Mouse (Mus musculus): ENCODE measurements around the gene Zfp598. TPM values are rescaled to one million over a fixed set of nuclear protein-coding genes. Genes with fewer than 3 reads are reported as not detected.

The Zfp598 gene
- polyA plus RNA-seq, 1 experiment from 2014 or later = 9.5 TPM

DNA sequence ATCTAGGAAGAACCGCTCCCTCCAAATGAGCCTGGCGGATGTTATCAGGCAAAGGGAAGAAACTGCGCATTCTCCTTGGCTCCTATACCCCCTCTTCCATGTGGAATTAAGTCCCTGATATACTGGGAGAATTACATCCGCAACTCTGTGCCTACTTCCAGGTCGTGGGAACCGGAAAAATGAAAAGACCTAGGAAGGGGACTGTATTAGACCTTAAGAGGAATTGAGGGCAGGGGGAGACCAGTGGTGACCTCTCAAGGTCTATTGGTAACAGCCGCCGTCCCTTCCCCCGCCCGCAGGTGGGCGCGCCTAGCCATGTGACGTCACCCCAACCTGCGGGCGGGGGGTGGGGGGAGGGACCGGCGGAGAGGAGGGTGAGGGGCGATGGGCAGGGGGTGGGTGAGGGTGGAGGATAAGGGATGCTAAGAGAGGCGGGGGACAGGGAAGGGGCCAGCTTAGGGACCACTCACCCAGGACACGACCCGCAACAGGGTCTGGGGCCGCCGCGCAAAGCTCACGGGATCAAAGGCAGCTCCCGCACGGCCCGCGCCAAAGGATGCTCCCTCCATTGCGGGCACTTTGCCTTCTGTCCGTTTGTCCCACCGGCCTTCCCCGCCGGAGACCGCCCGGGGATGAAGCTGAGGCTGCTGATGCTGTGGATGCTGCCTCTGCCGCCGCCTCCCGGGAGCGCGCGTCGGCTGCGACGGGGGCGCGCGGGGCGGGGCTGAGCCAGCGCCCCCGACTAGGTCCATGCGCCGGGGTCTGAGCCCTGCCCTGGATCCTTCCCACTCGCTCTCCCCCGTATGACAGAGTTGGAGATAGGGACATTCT lies 20.0 kb downstream of the Zfp598 start, which contains the start of gene Syngr3:
Gene Syngr3, minus strand, starts transcription at position 705 of the 831 bp plus-strand sequence.
- Histone ChIP-seq H3K27me3 (peaks cover 62% of the 10 kb centered on the region), H3K27ac (no peak within 1 kb of the TSS), H3K9me3 (replicated peaks) (no peaks in the 10 kb centered on the region), H3K36me3 (peaks cover 19% of the 10 kb centered on the region), H3K4me3 (replicated peaks) (peak within 1 kb of the TSS; percentile 48), H3K4me2 (peak within 1 kb of the TSS; percentile 62), H3K9ac (peak within 1 kb of the TSS; percentile 33; the same call in 1 of the 2 replicates), H3K4me1 (replicated peaks) (peaks cover 38% of the 10 kb centered on the region)
- ATAC-seq (ENCODE audit: low read depth) (no peak), DNase-seq (no peak)
- 2% methylated on average over 55 of the region's 55 CpGs for WGBS (ENCODE audit: insufficient replicate concordance)

DNA sequence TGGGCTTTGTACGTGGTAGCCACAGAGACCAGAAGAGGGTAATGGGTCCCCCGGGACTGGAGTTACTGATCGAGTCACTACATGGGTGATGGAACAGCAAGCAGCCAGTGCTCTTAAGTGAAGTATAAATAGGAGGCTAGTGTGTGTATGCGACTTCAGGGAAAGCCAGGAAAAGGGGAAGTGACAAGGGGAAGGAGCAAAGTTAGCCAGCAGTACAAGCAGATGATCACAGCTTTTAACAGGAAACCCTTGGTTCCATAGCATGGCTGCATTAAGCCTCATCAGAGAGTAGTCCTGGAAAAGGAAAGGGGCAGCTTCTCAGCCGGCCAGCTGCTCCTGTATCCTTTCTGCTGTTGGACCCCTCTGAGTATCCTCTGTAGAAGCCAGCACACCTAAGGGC lies 22.9 kb downstream of the Zfp598 start:
- Histone ChIP-seq H3K27me3 (peaks cover 49% of the 10 kb centered on the region), H3K4me1 (replicated peaks) (peaks cover 50% of the 10 kb centered on the region), H3K4me2 (no peak overlapping the region), H3K9ac (no peak overlapping the region), H3K36me3 (peaks cover 19% of the 10 kb centered on the region), H3K4me3 (replicated peaks) (no peak overlapping the region), H3K9me3 (replicated peaks) (no peaks in the 10 kb centered on the region), H3K27ac (no peak overlapping the region)
- DNase-seq (no peak), ATAC-seq (ENCODE audit: low read depth) (no peak)
- 52% methylated on average over 5 of the region's 5 CpGs for WGBS (ENCODE audit: insufficient replicate concordance)

- Histone ChIP-seq H3K9me3 (replicated peaks) (no peaks in the 10 kb centered on the region), H3K27me3 (peaks cover 18% of the 10 kb centered on the region), H3K4me3 (replicated peaks) (peak overlapping the region; percentile 84), H3K36me3 (peaks cover 30% of the 10 kb centered on the region), H3K9ac (peak overlapping the region; percentile 90), H3K4me2 (peak overlapping the region; percentile 96), H3K4me1 (replicated peaks) (peaks cover 40% of the 10 kb centered on the region), H3K27ac (peak overlapping the region; percentile 88)
- WGBS (ENCODE audit: insufficient replicate concordance) = 6% methylated on average over 49 of the region's 51 CpGs
- ATAC-seq (ENCODE audit: low read depth) = no peak
- no peak for DNase-seq
Observed at GRCm38 (mm10) chr17:24695326-24696010, 26.0 kb downstream of the Zfp598 start.

- Histone ChIP-seq H3K9me3 (replicated peaks) (no peaks in the 10 kb centered on the region), H3K4me1 (replicated peaks) (peaks cover 40% of the 10 kb centered on the region), H3K4me3 (replicated peaks) (peak within 1 kb of the TSS; percentile 84), H3K9ac (peak within 1 kb of the TSS; percentile 90), H3K36me3 (peaks cover 37% of the 10 kb centered on the region), H3K27me3 (peaks cover 11% of the 10 kb centered on the region), H3K27ac (peak within 1 kb of the TSS; percentile 88), H3K4me2 (peak within 1 kb of the TSS; percentile 96)
- under 1% methylated on average over 72 of the region's 76 CpGs for WGBS (ENCODE audit: insufficient replicate concordance)
- ATAC-seq (ENCODE audit: low read depth) = peak; percentile 94
- peak; percentile 86 for DNase-seq
Observed at GRCm38 (mm10) chr17:24696011-24696697, 26.7 kb downstream of the Zfp598 start, which contains the start of the genes Gfer and Noxo1. Gfer (minus strand) TSS chr17:24696156. Noxo1 (plus strand) TSS chr17:24696234.

DNA sequence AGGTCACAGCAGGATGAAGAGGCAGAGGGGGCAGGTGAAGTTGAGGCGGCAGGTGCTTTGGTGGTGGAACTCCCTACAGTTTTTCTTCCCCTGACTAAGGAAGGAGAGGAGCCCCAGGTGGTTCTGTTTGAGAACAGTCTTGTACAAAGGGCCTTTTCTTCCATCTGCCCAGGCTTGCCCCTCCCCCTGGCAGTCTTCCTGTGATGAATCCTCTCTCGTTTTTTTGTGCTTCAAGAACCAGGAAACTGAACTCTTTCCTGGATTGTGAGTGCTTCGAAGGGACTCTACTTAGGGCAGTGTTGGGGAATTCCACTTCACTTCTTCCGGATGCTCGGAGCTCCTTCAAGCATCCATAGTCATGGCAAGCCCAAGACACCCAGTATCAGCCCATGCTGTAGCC lies 28.5 kb downstream of the Zfp598 start:
- WGBS (ENCODE audit: insufficient replicate concordance) = 19% methylated on average over 5 of the region's 5 CpGs
- Histone ChIP-seq H3K36me3 (peaks cover 46% of the 10 kb centered on the region), H3K27ac (no peak overlapping the region), H3K4me2 (no peak overlapping the region), H3K9me3 (replicated peaks) (no peaks in the 10 kb centered on the region), H3K9ac (no peak overlapping the region), H3K4me1 (replicated peaks) (peaks cover 40% of the 10 kb centered on the region), H3K4me3 (replicated peaks) (no peak overlapping the region), H3K27me3 (no peaks in the 10 kb centered on the region)
- DNase-seq (no peak), ATAC-seq (ENCODE audit: low read depth) (no peak)

- peaks cover 40% of the 10 kb centered on the region for H3K4me1 ChIP-seq (replicated peaks)
- no peak for ATAC-seq (ENCODE audit: low read depth)
- H3K27ac ChIP-seq = no peak overlapping the region
- H3K4me3 ChIP-seq (replicated peaks) = no peak overlapping the region
- 67% methylated on average over 9 of the region's 9 CpGs for WGBS (ENCODE audit: insufficient replicate concordance)
- peak overlapping the region; percentile 9; the same call in 1 of the 2 replicates for H3K9ac ChIP-seq
- no peaks in the 10 kb centered on the region for H3K27me3 ChIP-seq
- H3K9me3 ChIP-seq (replicated peaks) = no peaks in the 10 kb centered on the region
- peaks cover 44% of the 10 kb centered on the region for H3K36me3 ChIP-seq
- DNase-seq = no peak
- H3K4me2 ChIP-seq = no peak overlapping the region
Observed at GRCm38 (mm10) chr17:24698715-24699114, 29.2 kb downstream of the Zfp598 start.

- H3K4me1 ChIP-seq (replicated peaks) = peaks cover 36% of the 10 kb centered on the region
- 77% methylated on average over 2 of the region's 2 CpGs for WGBS (ENCODE audit: insufficient replicate concordance)
- H3K27me3 ChIP-seq = no peaks in the 10 kb centered on the region
- H3K9ac ChIP-seq = no peak overlapping the region
- ATAC-seq (ENCODE audit: low read depth) = no peak
- no peaks in the 10 kb centered on the region for H3K9me3 ChIP-seq (replicated peaks)
- no peak overlapping the region; the same call in 1 of the 2 replicates for H3K27ac ChIP-seq
- H3K4me2 ChIP-seq = no peak overlapping the region
- peaks cover 47% of the 10 kb centered on the region for H3K36me3 ChIP-seq
- no peak overlapping the region for H3K4me3 ChIP-seq (replicated peaks)
- DNase-seq = no peak
Observed at GRCm38 (mm10) chr17:24699473-24699872, 30.0 kb downstream of the Zfp598 start.

- WGBS (ENCODE audit: insufficient replicate concordance) = 88% methylated on average over 9 of the region's 9 CpGs
- H3K4me1 ChIP-seq (replicated peaks) = peaks cover 32% of the 10 kb centered on the region
- peaks cover 57% of the 10 kb centered on the region for H3K36me3 ChIP-seq
- ATAC-seq (ENCODE audit: low read depth) = no peak
- H3K9me3 ChIP-seq (replicated peaks) = no peaks in the 10 kb centered on the region
- H3K4me3 ChIP-seq (replicated peaks) = no peak overlapping the region
- DNase-seq = no peak
- no peak overlapping the region for H3K27ac ChIP-seq
- H3K9ac ChIP-seq = no peak overlapping the region
- H3K4me2 ChIP-seq = no peak overlapping the region
- no peaks in the 10 kb centered on the region for H3K27me3 ChIP-seq
Observed at GRCm38 (mm10) chr17:24701251-24701650, 31.8 kb downstream of the Zfp598 start.

DNA sequence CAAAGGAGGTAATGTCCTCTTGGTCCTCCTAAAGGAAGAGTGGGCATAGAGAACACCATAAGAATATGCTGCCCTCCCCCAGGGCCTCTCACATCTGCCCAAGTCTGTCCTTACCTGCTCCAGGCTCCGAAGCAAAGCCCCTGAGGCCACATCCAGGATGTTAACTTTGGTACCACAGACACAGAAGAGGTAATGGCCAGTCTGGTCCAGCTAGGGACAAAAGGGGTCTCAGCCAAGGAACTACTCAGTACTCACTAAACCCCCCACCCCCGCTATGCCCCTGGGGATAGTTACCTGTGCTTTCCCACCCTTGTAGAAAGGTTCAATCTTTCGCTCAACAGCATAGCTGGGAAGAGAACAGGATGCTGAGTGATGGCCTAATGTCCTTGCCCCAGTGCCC lies 36.3 kb downstream of the Zfp598 start:
- H3K4me1 ChIP-seq (replicated peaks) = peaks cover 32% of the 10 kb centered on the region
- H3K4me3 ChIP-seq (replicated peaks) = peak overlapping the region; percentile 79
- no peak for ATAC-seq (ENCODE audit: low read depth)
- peak overlapping the region; percentile 88 for H3K4me2 ChIP-seq
- peaks cover 42% of the 10 kb centered on the region for H3K36me3 ChIP-seq
- H3K27ac ChIP-seq = no peak overlapping the region
- H3K27me3 ChIP-seq = no peaks in the 10 kb centered on the region
- no peak for DNase-seq
- H3K9me3 ChIP-seq (replicated peaks) = no peaks in the 10 kb centered on the region
- 82% methylated on average over 3 of the region's 3 CpGs for WGBS (ENCODE audit: insufficient replicate concordance)
- 0 out of 2 replicates have a peak overlapping the region, but pooled peaks have one; percentile 81 for H3K9ac ChIP-seq

- Histone ChIP-seq H3K9ac (peak within 1 kb of the TSS; percentile 81), H3K36me3 (peaks cover 28% of the 10 kb centered on the region), H3K4me2 (peak within 1 kb of the TSS; percentile 88), H3K27me3 (no peaks in the 10 kb centered on the region), H3K27ac (peak within 1 kb of the TSS; percentile 89), H3K9me3 (replicated peaks) (no peaks in the 10 kb centered on the region), H3K4me1 (replicated peaks) (peaks cover 32% of the 10 kb centered on the region), H3K4me3 (replicated peaks) (peak within 1 kb of the TSS; percentile 79)
- 1% methylated on average over 32 of the region's 32 CpGs for WGBS (ENCODE audit: insufficient replicate concordance)
- peak; percentile 83 for ATAC-seq (ENCODE audit: low read depth)
- DNase-seq = peak; percentile 88
Observed at GRCm38 (mm10) chr17:24706982-24707800, 37.7 kb downstream of the Zfp598 start, which contains the start of gene Tbl3. Tbl3 (minus strand) TSS chr17:24707660.
